Mouse (Mus musculus) erythroblast, embryonic 14.5 days (primary cell): ENCODE measurements around the gene Cyp4a10.
"Not testable (repeated sequence)": the region's sequence is repeated elsewhere in the genome, so short reads cannot be mapped to it uniquely, and the experiment has no call there.

Source experiments
- GATA1 ChIP-seq: IDR thresholded peaks from 2 replicates; pipeline ENCODE4 v1.6.1; 2012; ENCODE audit warnings: low read length, inconsistent platforms, mixed read lengths
- TAL1 ChIP-seq: IDR thresholded peaks from 3 replicates; pipeline ENCODE4 v1.6.1; 2012; ENCODE audit warnings: low read length, inconsistent platforms, mixed read lengths

DNA sequence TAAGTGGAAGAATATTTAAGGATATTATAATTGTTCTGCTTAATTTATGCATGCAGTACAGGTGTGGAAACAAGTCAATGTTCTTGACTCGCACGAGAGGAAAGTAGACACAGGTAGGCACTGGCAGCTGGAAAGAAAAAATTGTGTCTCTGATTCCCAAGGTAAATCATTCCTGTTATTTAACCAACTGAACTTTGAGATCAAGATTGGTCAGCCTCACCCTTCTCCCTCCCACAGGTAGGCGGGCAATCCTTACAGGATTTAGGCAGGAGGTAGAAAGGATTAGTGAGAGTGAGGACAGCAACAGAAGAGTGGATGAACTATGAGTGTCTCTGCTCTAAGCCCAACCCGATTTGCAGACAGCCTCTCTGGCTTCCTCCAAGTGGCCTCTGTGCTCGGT lies at the start of gene Cyp4a10:
- not testable (repeated sequence) for TF ChIP-seq GATA1, TAL1
